Mouse (Mus musculus) heart, embryonic 13.5 days (tissue): Measurements from ENCODE around the gene Gmeb2. TPM values are rescaled to one million over a fixed set of nuclear protein-coding genes. Genes with fewer than 3 reads are reported as not detected.

Source experiments
- polyA plus RNA-seq: library from polyadenylated mRNA; unstranded; fragments of >200 nt; fragmentation: Nextera tagmentation; extraction: Ambion mirVana; gene quantifications from 2 replicates; pipeline ENCODE4 v1.2.1, GENCODE M21; 2015

Gmeb2 gene
- polyA plus RNA-seq, 1 experiment from 2014 or later: 9.0 TPM

Other genes starting within 250 kb of the Gmeb2 start
- 0.37 and 0.48 TPM in 2 replicates for gene Chrna4, start 244.5 kb downstream of the Gmeb2 start, polyA plus RNA-seq
- gene Kcnq2, start 152.7 kb downstream of the Gmeb2 start, polyA plus RNA-seq: 0.19 TPM in 2 replicates
- gene Eef1a2, start 131.0 kb downstream of the Gmeb2 start, polyA plus RNA-seq: 7.8 and 9.7 TPM in 2 replicates
- gene Ppdpf, start 100.8 kb downstream of the Gmeb2 start, polyA plus RNA-seq: 180 and 188 TPM in 2 replicates
- gene Ptk6, start 85.2 kb downstream of the Gmeb2 start, polyA plus RNA-seq: 0.05 TPM in 1 of 2 replicates, not detected in the other
- gene Srms, start 74.8 kb downstream of the Gmeb2 start, polyA plus RNA-seq: 0.11 TPM in 1 of 2 replicates, not detected in the other
- gene Fndc11, start 68.0 kb downstream of the Gmeb2 start, polyA plus RNA-seq: 0.13 and 0.27 TPM in 2 replicates
- gene Helz2, start 46.0 kb downstream of the Gmeb2 start, polyA plus RNA-seq: 1.1 and 1.5 TPM in 2 replicates
- 1.5 and 2.4 TPM in 2 replicates for gene Stmn3, start 26.5 kb upstream of the Gmeb2 start, polyA plus RNA-seq
- 23.1 and 26.5 TPM in 2 replicates for gene Rtel1, start 31.7 kb upstream of the Gmeb2 start, polyA plus RNA-seq
- 23.3 and 26.7 TPM in 2 replicates for gene Zgpat, start 76.9 kb upstream of the Gmeb2 start, polyA plus RNA-seq
- 57.5 and 59.1 TPM in 2 replicates for gene Arfrp1, start 77.4 kb upstream of the Gmeb2 start, polyA plus RNA-seq
- gene Lime1, start 92.0 kb upstream of the Gmeb2 start, polyA plus RNA-seq: 11.9 and 15.6 TPM in 2 replicates
- 10.6 TPM in 2 replicates for gene Zbtb46, start 171.4 kb upstream of the Gmeb2 start, polyA plus RNA-seq
- gene Abhd16b, start 205.2 kb upstream of the Gmeb2 start, polyA plus RNA-seq: 0.11 and 0.27 TPM in 2 replicates
- gene Tpd52l2, start 209.1 kb upstream of the Gmeb2 start, polyA plus RNA-seq: 109 and 118 TPM in 2 replicates
- 77.4 and 79.8 TPM in 2 replicates for gene Dnajc5, start 232.4 kb upstream of the Gmeb2 start, polyA plus RNA-seq